Comparison of ENCODE assay signal across 22 mouse cellular contexts in the genomic region with DNA sequence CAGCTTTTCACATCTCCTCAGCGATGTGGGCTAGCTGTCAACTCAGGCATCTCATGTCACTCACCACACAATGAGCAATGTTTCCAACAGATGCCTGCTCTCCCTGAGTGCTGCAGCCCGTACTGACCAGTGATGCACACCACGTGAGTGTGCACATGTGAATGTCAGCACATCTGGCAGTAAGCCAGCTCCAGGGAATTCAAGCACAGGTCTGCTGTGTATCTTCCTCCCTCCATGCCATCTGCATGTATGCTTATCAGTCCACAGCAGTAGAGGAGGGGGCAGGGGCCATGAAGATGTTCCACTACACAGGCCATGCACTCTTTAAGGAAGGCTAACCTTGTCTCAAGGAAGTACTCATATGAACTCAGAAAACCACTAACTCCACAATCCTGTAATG.
DNase-seq lines count a peak whose midpoint lies in the region; ATAC-seq lines count a peak whose summit lies in the region.
"Had no signal": no experiment of that assay in that cellular context is flagged by ENCODE, and none has a peak within 500 bp of the region (broad histone marks: within the 10 kb centered on the region; RNA-seq: fewer than 3 reads in every experiment).

No protein-coding gene starts in this region.

- no peak overlapping the region for H3K9ac ChIP-seq in heart, embryonic 13.5 days
- H3K9ac ChIP-seq in hindbrain, embryonic 16.5 days (ENCODE audit: low read depth, low read length) = no peak overlapping the region
- H3K9ac ChIP-seq in hindbrain, embryonic 14.5 days = no peak overlapping the region
- H3K9ac ChIP-seq: forebrain, embryonic 15.5 days; hindbrain, embryonic 12.5 days; kidney, embryonic 15.5 days; limb, embryonic 12.5 days; liver, embryonic 12.5 days had no signal

- no peak overlapping the region for H3K4me3 ChIP-seq in heart, embryonic 13.5 days
- no peak overlapping the region for H3K4me3 ChIP-seq in heart, embryonic 10.5 days
- H3K4me3 ChIP-seq in hindbrain, embryonic 16.5 days (ENCODE audit: low read length) = no peak overlapping the region
- H3K4me3 ChIP-seq in hindbrain, embryonic 14.5 days (replicated peaks; ENCODE audit: low read length) = no peak overlapping the region
- H3K4me3 ChIP-seq: forebrain, embryonic 15.5 days; hindbrain, embryonic 12.5 days; kidney, embryonic 15.5 days; limb, embryonic 12.5 days; liver, embryonic 12.5 days; midbrain, embryonic 10.5 days had no signal

- peak overlapping the region; percentile 24; the same call in 1 of the 2 replicates for H3K27ac ChIP-seq in heart, embryonic 13.5 days (replicated peaks)
- no peak overlapping the region for H3K27ac ChIP-seq in heart, embryonic 10.5 days
- no peak overlapping the region for H3K27ac ChIP-seq in hindbrain, embryonic 16.5 days (ENCODE audit: low read depth, low read length)
- no peak overlapping the region for H3K27ac ChIP-seq in hindbrain, embryonic 14.5 days
- H3K27ac ChIP-seq: forebrain, embryonic 15.5 days; hindbrain, embryonic 12.5 days; kidney, embryonic 15.5 days; limb, embryonic 12.5 days; liver, embryonic 12.5 days; midbrain, embryonic 10.5 days had no signal

- no peak for DNase-seq in heart, embryonic 10.5 days (ENCODE audit: low spot score)
- no peak for DNase-seq in hindbrain, embryonic 14.5 days (ENCODE audit: low spot score)
- DNase-seq in testis, postnatal 10 days (ENCODE audit: low spot score) = peak; percentile 44
- no peak for DNase-seq in testis, postnatal 14 days (ENCODE audit: low spot score)
- DNase-seq in layer of hippocampus, postnatal 10 days (ENCODE audit: low spot score in 2 of 2) = no peak
- DNase-seq: adrenal gland, adult 2 months; B cell, adult 2 months; cerebellum, adult 9-10 months; lung, adult 2 months; right cerebral cortex, postnatal 14 days; spleen, adult 18-20 months; thymus, adult 18-20 months; thymus, postnatal 4 days had no signal

- 22% methylated on average over 3 of the region's 3 CpGs for WGBS in heart, embryonic 13.5 days
- 43% methylated on average over 3 of the region's 3 CpGs for WGBS in heart, embryonic 10.5 days
- 46% methylated on average over 3 of the region's 3 CpGs for WGBS in hindbrain, embryonic 16.5 days
- 52% methylated on average over 3 of the region's 3 CpGs for WGBS in hindbrain, embryonic 14.5 days

- no peak for ATAC-seq in heart, embryonic 13.5 days (ENCODE audit: extremely low read depth, insufficient number of reproducible peaks, low FRiP score, low TSS enrichment)
- ATAC-seq in hindbrain, embryonic 16.5 days = 0 out of 2 replicates have a peak, but pooled peaks have one; percentile 17
- ATAC-seq in hindbrain, embryonic 14.5 days (ENCODE audit: low FRiP score) = no peak
- ATAC-seq: forebrain, embryonic 15.5 days; intestine, embryonic 16.5 days; liver, embryonic 12.5 days had no signal

- no peak overlapping the region for H3K4me2 ChIP-seq in heart, embryonic 13.5 days
- H3K4me2 ChIP-seq in hindbrain, embryonic 16.5 days (ENCODE audit: low read length) = no peak overlapping the region
- H3K4me2 ChIP-seq in hindbrain, embryonic 14.5 days (replicated peaks) = no peak overlapping the region
- H3K4me2 ChIP-seq: forebrain, embryonic 15.5 days; hindbrain, embryonic 12.5 days; kidney, embryonic 15.5 days; limb, embryonic 12.5 days; liver, embryonic 12.5 days had no signal

- H3K36me3 ChIP-seq in heart, embryonic 13.5 days = no peaks in the 10 kb centered on the region
- no peaks in the 10 kb centered on the region for H3K36me3 ChIP-seq in heart, embryonic 10.5 days
- H3K36me3 ChIP-seq in hindbrain, embryonic 16.5 days (ENCODE audit: control insufficient read depth, insufficient read depth, low read length) = no peaks in the 10 kb centered on the region
- H3K36me3 ChIP-seq in hindbrain, embryonic 14.5 days (replicated peaks; ENCODE audit: control insufficient read depth, insufficient read depth) = no peaks in the 10 kb centered on the region
- H3K36me3 ChIP-seq: forebrain, embryonic 15.5 days; hindbrain, embryonic 12.5 days; kidney, embryonic 15.5 days; limb, embryonic 12.5 days; liver, embryonic 12.5 days; midbrain, embryonic 10.5 days had no signal

- peaks cover 34% of the 10 kb centered on the region for H3K4me1 ChIP-seq in heart, embryonic 13.5 days
- peaks cover 14% of the 10 kb centered on the region for H3K4me1 ChIP-seq in heart, embryonic 10.5 days
- H3K4me1 ChIP-seq in hindbrain, embryonic 16.5 days (ENCODE audit: control insufficient read depth, insufficient read depth, low read depth, low read length) = no peaks in the 10 kb centered on the region
- H3K4me1 ChIP-seq in hindbrain, embryonic 14.5 days (replicated peaks; ENCODE audit: control insufficient read depth, insufficient read depth, low read length) = no peaks in the 10 kb centered on the region
- H3K4me1 ChIP-seq: forebrain, embryonic 15.5 days; hindbrain, embryonic 12.5 days; liver, embryonic 12.5 days; midbrain, embryonic 10.5 days had no signal

- H3K27me3 ChIP-seq in heart, embryonic 13.5 days (replicated peaks) = no peaks in the 10 kb centered on the region
- no peaks in the 10 kb centered on the region for H3K27me3 ChIP-seq in heart, embryonic 10.5 days (ENCODE audit: insufficient read depth, poor library complexity, severe bottlenecking)
- H3K27me3 ChIP-seq in hindbrain, embryonic 16.5 days (replicated peaks; ENCODE audit: control insufficient read depth, insufficient read depth, low read length) = no peaks in the 10 kb centered on the region
- H3K27me3 ChIP-seq in hindbrain, embryonic 14.5 days (ENCODE audit: control insufficient read depth, insufficient read depth, low read length) = no peaks in the 10 kb centered on the region
- H3K27me3 ChIP-seq: forebrain, embryonic 15.5 days; hindbrain, embryonic 12.5 days; kidney, embryonic 15.5 days; limb, embryonic 12.5 days; liver, embryonic 12.5 days had no signal

- peaks cover 8% of the 10 kb centered on the region; the same call in 1 of the 2 replicates for H3K9me3 ChIP-seq in heart, embryonic 13.5 days
- peaks cover 5% of the 10 kb centered on the region; the same call in 1 of the 2 replicates for H3K9me3 ChIP-seq in heart, embryonic 10.5 days
- no peaks in the 10 kb centered on the region for H3K9me3 ChIP-seq in hindbrain, embryonic 16.5 days (ENCODE audit: control insufficient read depth, low read length)
- H3K9me3 ChIP-seq in hindbrain, embryonic 14.5 days (ENCODE audit: control insufficient read depth, low read length) = 0 out of 2 replicates have a peak, but pooled peaks cover 9% of the 10 kb centered on the region
- H3K9me3 ChIP-seq: forebrain, embryonic 15.5 days; kidney, embryonic 15.5 days; liver, embryonic 12.5 days had no signal
